Mouse (Mus musculus) midbrain, embryonic 16.5 days (tissue): ENCODE data around the gene Arhgap25. TPM values are rescaled to one million over a fixed set of nuclear protein-coding genes. Genes with fewer than 3 reads are reported as not detected.

Source experiments
- ATAC-seq: fragments of 200-750 bp; cut with Nextera tagmentation; 2 replicates; pipeline ENCODE4 v1.8.0; 2017; ENCODE audit warnings: moderate TSS enrichment
- H3K27ac ChIP-seq: fragments of 300-500 bp; sonication (generic); 2 replicates; pipeline ENCODE4 v1.5.1; 2014; ENCODE audit warnings: mild to moderate bottlenecking, low read length, mixed read lengths
- H3K27me3 ChIP-seq: fragments of 300-500 bp; sonication (generic); 2 replicates; pipeline ENCODE4 v1.6.1; 2014; ENCODE audit warnings: low read depth, low read length, mixed read lengths; ENCODE audit not compliant: control insufficient read depth, insufficient read depth
- H3K36me3 ChIP-seq: fragments of 300-500 bp; sonication (generic); 2 replicates; pipeline ENCODE4 v1.6.1; 2014; ENCODE audit warnings: mild to moderate bottlenecking, low read length, moderate library complexity, mixed read lengths; ENCODE audit not compliant: control insufficient read depth, insufficient read depth
- H3K4me1 ChIP-seq: fragments of 300-500 bp; sonication (generic); 2 replicates; pipeline ENCODE4 v1.6.1; 2014; ENCODE audit warnings: mild to moderate bottlenecking, low read length, mixed read lengths; ENCODE audit not compliant: control insufficient read depth, insufficient read depth
- H3K4me2 ChIP-seq: fragments of 300-500 bp; sonication (generic); 2 replicates; pipeline ENCODE4 v1.6.1; 2014; ENCODE audit warnings: mild to moderate bottlenecking, low read length, mixed read lengths
- H3K4me3 ChIP-seq: fragments of 300-500 bp; sonication (generic); 2 replicates; pipeline ENCODE4 v1.5.1; 2014; ENCODE audit warnings: low read depth, mild to moderate bottlenecking, low read length, moderate library complexity, mixed read lengths
- H3K9ac ChIP-seq: fragments of 300-500 bp; sonication (generic); 2 replicates; pipeline ENCODE4 v1.6.1; 2014; ENCODE audit warnings: low read depth, low read length, mixed read lengths
- H3K9me3 ChIP-seq: fragments of 300-500 bp; sonication (generic); replicated peaks from 2 replicates; pipeline ENCODE4 v1.6.1; 2014; ENCODE audit warnings: mild to moderate bottlenecking, low read length, mixed read lengths; ENCODE audit not compliant: control insufficient read depth, poor library complexity, severe bottlenecking
- whole genome bisulfite sequencing: fragments of 180-500 bp; shearing (Covaris S2); extraction: QIAGEN DNeasy Blood & Tissue Kit; methylation state at CpG from one replicate; pipeline ENCODE4 v1.1.7; 2014; 5-methylcytosine and 5-hydroxymethylcytosine counted together
- polyA plus RNA-seq: library from polyadenylated mRNA; unstranded; fragments of >200 nt; fragmentation: Nextera tagmentation; extraction: Ambion mirVana; gene quantifications from 2 replicates; pipeline ENCODE4 v1.2.1, GENCODE M21; 2015

Gene Arhgap25
- polyA plus RNA-seq, 1 experiment from 2014 or later: 0.99 TPM

GRCm38 (mm10) chr6:87451016-87451415 is 82.0 kb downstream of the Arhgap25 start:
- Histone ChIP-seq H3K4me3 (no peak overlapping the region), H3K27ac (no peak overlapping the region), H3K9me3 (no peaks in the 10 kb centered on the region), H3K4me1 (no peaks in the 10 kb centered on the region), H3K36me3 (no peaks in the 10 kb centered on the region), H3K27me3 (no peaks in the 10 kb centered on the region), H3K9ac (no peak overlapping the region), H3K4me2 (no peak overlapping the region)
- no peak for ATAC-seq
- 72% methylated on average over 3 of the region's 3 CpGs for WGBS

- no peak for ATAC-seq
- H3K27ac ChIP-seq: no peak overlapping the region
- no peaks in the 10 kb centered on the region for H3K4me1 ChIP-seq
- no peak overlapping the region for H3K4me3 ChIP-seq
- H3K9me3 ChIP-seq: no peaks in the 10 kb centered on the region
- WGBS: 68% methylated on average over 3 of the region's 3 CpGs
- no peaks in the 10 kb centered on the region for H3K36me3 ChIP-seq
- no peak overlapping the region for H3K4me2 ChIP-seq
- no peak overlapping the region for H3K9ac ChIP-seq
- no peaks in the 10 kb centered on the region for H3K27me3 ChIP-seq
Observed at GRCm38 (mm10) chr6:87449534-87449933, 83.5 kb downstream of the Arhgap25 start.

GRCm38 (mm10) chr6:87447217-87447616 is 85.8 kb downstream of the Arhgap25 start:
- Histone ChIP-seq H3K4me1 (no peaks in the 10 kb centered on the region; the same call in 1 of the 2 replicates), H3K27ac (no peak overlapping the region), H3K9ac (no peak overlapping the region), H3K9me3 (no peaks in the 10 kb centered on the region), H3K27me3 (no peaks in the 10 kb centered on the region), H3K36me3 (no peaks in the 10 kb centered on the region), H3K4me3 (no peak overlapping the region), H3K4me2 (no peak overlapping the region)
- WGBS: 94% methylated on average over 4 of the region's 4 CpGs
- no peak for ATAC-seq

GRCm38 (mm10) chr6:87445222-87445621 is 87.8 kb downstream of the Arhgap25 start:
- H3K27ac ChIP-seq: no peak overlapping the region
- no peak overlapping the region for H3K9ac ChIP-seq
- H3K9me3 ChIP-seq: no peaks in the 10 kb centered on the region
- WGBS: 74% methylated on average over 7 of the region's 7 CpGs
- H3K36me3 ChIP-seq: no peaks in the 10 kb centered on the region
- no peak overlapping the region for H3K4me2 ChIP-seq
- H3K27me3 ChIP-seq: no peaks in the 10 kb centered on the region
- no peaks in the 10 kb centered on the region; the same call in 1 of the 2 replicates for H3K4me1 ChIP-seq
- ATAC-seq: no peak
- H3K4me3 ChIP-seq: no peak overlapping the region

- H3K4me3 ChIP-seq: no peak overlapping the region
- no peaks in the 10 kb centered on the region for H3K36me3 ChIP-seq
- H3K9me3 ChIP-seq: no peaks in the 10 kb centered on the region
- H3K4me2 ChIP-seq: no peak overlapping the region
- WGBS: 90% methylated on average over 11 of the region's 11 CpGs
- no peak for ATAC-seq
- H3K9ac ChIP-seq: no peak overlapping the region
- H3K27me3 ChIP-seq: no peaks in the 10 kb centered on the region
- H3K4me1 ChIP-seq: no peaks in the 10 kb centered on the region; the same call in 1 of the 2 replicates
- no peak overlapping the region for H3K27ac ChIP-seq
Observed at GRCm38 (mm10) chr6:87443253-87443652, 89.8 kb downstream of the Arhgap25 start.

GRCm38 (mm10) chr6:87436745-87437144 is 96.3 kb downstream of the Arhgap25 start:
- H3K27ac ChIP-seq: no peak overlapping the region
- H3K9ac ChIP-seq: no peak overlapping the region
- 92% methylated on average over 8 of the region's 8 CpGs for WGBS
- no peaks in the 10 kb centered on the region; the same call in 1 of the 2 replicates for H3K4me1 ChIP-seq
- ATAC-seq: no peak
- H3K4me3 ChIP-seq: no peak overlapping the region
- no peaks in the 10 kb centered on the region for H3K9me3 ChIP-seq
- no peak overlapping the region for H3K4me2 ChIP-seq
- no peaks in the 10 kb centered on the region for H3K36me3 ChIP-seq
- H3K27me3 ChIP-seq: no peaks in the 10 kb centered on the region

- no peak for ATAC-seq
- Histone ChIP-seq H3K36me3 (no peaks in the 10 kb centered on the region), H3K4me3 (no peak overlapping the region), H3K9me3 (no peaks in the 10 kb centered on the region), H3K27me3 (no peaks in the 10 kb centered on the region), H3K9ac (no peak overlapping the region), H3K27ac (no peak overlapping the region), H3K4me2 (no peak overlapping the region), H3K4me1 (no peaks in the 10 kb centered on the region)
- WGBS: 95% methylated on average over 3 of the region's 3 CpGs
Observed at GRCm38 (mm10) chr6:87435791-87436190, 97.3 kb downstream of the Arhgap25 start.

- H3K9me3 ChIP-seq: no peaks in the 10 kb centered on the region
- no peak within 1 kb of the TSS for H3K4me2 ChIP-seq
- H3K27me3 ChIP-seq: no peaks in the 10 kb centered on the region
- ATAC-seq: no peak
- no peaks in the 10 kb centered on the region for H3K36me3 ChIP-seq
- WGBS: 76% methylated on average over 6 of the region's 7 CpGs
- H3K4me1 ChIP-seq: peaks cover 3% of the 10 kb centered on the region; the same call in 1 of the 2 replicates
- H3K27ac ChIP-seq: no peak within 1 kb of the TSS
- H3K9ac ChIP-seq: no peak within 1 kb of the TSS
- no peak within 1 kb of the TSS for H3K4me3 ChIP-seq
Observed at GRCm38 (mm10) chr6:87428487-87429044, 104.5 kb downstream of the Arhgap25 start, which contains the start of gene Bmp10. Gene Bmp10 (plus strand): TSS chr6:87428994.

GRCm38 (mm10) chr6:87427616-87428015 is 105.4 kb downstream of the Arhgap25 start:
- no peak for ATAC-seq
- Histone ChIP-seq H3K4me1 (peaks cover 3% of the 10 kb centered on the region; the same call in 1 of the 2 replicates), H3K27ac (no peak overlapping the region), H3K36me3 (no peaks in the 10 kb centered on the region), H3K9me3 (no peaks in the 10 kb centered on the region), H3K4me3 (no peak overlapping the region), H3K4me2 (no peak overlapping the region), H3K27me3 (no peaks in the 10 kb centered on the region), H3K9ac (no peak overlapping the region)
- 55% methylated on average over 8 of the region's 8 CpGs for WGBS
